Mouse (Mus musculus) neutrophil, adult 5-6 weeks (primary cell): ENCODE results near the gene Exoc3l2. TPM values are rescaled to one million over a fixed set of nuclear protein-coding genes. Genes with fewer than 3 reads are reported as not detected.
A peak's percentile ranks its signal among the peaks of the same experiment; 100 is the strongest.

Experiments used
- ATAC-seq: fragments of 151-379, 151-347 bp; 2 replicates; pipeline ENCODE4 v1.8.0; 2017; ENCODE audit warnings: mild to moderate bottlenecking, moderate TSS enrichment; ENCODE audit not compliant: insufficient number of reproducible peaks, poor library complexity, low FRiP score, severe bottlenecking; ENCODE audit errors: extremely low read depth
- total RNA-seq: library from RNA; stranded (forward); fragments of 200-1000 nt; gene quantifications from 2 replicates; pipeline ENCODE4 v1.2.3, GENCODE M21; 2017

Exoc3l2 gene
- total RNA-seq, result 0.12 TPM in 1 of 2 replicates, not detected in the other

DNA sequence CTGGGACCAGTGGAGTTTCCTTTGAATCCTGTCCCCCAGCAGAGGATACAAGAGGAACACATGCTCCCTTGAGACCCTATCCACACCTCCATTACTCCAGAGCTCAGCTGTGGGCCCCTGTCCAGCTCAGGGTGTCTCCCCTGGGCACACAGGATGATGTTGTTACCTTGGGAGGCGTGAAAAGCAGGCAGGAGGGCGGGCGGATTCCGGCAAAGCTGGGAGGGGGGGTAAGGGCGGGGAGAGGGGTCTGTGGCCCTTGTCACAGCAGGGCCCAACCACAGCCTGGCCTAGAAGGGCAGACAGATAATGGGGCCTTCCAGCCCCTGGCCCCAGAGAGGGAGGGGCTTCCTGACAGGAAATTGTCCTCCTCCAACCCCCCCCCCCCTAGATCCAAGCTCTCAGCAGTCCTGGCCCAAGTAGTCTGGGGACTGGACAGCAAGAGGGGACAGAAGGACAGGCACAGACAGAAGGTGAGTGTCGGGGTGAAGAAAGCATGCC, at the start of gene Exoc3l2:
Gene Exoc3l2 (plus strand): TSS at position 448 of the 498 bp plus-strand sequence.
- no peak for ATAC-seq

- no peak for ATAC-seq
Measured at GRCm38 (mm10) chr7:19413525-19413924, 49.6 kb upstream of the Exoc3l2 start.

- no peak for ATAC-seq
Measured at GRCm38 (mm10) chr7:19416590-19416989, 46.5 kb upstream of the Exoc3l2 start.

GRCm38 (mm10) chr7:19420121-19420520, 43.0 kb upstream of the Exoc3l2 start:
- ATAC-seq, result no peak

DNA sequence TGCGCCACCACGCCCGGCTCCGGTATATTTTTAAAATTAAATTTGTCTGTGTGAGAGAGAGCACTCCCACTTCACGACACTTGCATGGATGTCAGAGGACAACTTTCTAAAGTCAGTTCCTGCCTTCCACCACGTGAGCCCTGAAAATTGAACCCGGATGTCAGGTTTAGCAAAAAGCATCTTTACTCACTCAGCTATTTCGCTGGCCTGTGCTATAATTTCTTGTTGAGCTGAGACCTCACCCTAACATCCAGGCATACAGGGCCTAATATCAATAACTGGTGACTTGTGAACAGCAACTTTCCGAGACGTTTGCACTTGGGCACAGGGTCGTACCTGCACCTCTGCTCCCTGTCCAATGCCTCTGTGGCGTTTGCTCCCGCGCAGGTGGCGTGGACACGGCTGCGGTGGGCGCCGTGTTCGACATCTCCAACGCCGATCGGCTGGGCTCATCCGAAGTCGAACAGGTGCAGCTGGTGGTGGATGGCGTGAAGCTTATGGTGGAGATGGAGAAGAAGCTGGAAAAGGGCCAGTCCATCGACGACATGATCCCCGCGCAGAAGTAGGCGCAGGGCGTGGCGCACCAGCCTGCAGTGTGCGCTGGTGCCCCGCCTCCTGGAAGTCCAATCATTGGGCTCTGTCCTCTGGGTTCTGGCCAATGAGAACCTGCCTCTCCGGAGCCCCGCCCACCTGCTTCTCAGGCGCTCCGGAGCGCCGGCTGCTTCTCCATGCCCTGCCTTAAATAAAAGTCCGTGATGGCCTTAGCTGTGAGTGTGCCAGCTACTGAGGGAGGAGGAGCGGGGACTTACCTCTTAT, 42.1 kb upstream of the Exoc3l2 start:
- peak; percentile 85 for ATAC-seq

DNA sequence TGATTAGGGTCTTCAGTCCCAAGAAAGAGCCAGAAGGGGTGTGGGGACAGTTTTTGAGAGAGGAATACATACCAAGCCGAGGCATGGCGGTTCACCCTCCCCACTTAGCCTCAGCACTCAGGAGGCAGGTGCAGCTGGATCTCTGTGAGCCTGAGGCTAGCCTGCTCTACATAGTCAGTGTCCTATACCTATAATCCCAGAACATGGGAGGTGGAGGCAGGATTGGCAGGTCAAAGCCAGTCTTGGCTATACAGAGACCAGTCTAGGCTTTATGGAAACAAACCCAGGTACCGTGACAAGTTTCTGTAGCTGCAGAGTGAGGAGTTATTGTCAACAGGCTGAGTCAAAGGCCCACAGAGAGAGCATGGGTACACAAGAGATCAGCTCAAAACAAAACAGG, 40.0 kb upstream of the Exoc3l2 start:
- ATAC-seq, result no peak

- no peak for ATAC-seq
Measured at GRCm38 (mm10) chr7:19424051-19424450, 39.1 kb upstream of the Exoc3l2 start.

- no peak for ATAC-seq
Measured at GRCm38 (mm10) chr7:19426349-19426748, 36.8 kb upstream of the Exoc3l2 start.

DNA sequence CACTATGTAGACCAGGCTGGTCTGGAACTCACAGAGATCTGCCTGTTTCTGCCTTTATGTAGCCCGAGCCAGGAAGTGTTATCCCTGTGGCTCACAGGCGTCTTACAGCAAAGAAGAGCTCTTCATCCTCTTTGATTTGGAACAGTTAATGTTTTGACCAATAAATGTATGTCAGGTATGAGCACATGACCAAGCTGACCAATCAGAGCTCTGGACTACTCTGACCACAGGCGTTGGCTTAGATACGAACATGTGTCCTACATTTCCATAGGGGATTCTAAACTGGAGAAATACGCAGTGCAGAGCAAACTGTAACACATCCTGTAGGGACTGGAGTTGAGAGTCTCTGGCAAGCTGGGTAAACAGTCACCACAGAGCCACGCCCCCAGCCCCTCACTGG, 36.2 kb upstream of the Exoc3l2 start:
- ATAC-seq, result no peak

DNA sequence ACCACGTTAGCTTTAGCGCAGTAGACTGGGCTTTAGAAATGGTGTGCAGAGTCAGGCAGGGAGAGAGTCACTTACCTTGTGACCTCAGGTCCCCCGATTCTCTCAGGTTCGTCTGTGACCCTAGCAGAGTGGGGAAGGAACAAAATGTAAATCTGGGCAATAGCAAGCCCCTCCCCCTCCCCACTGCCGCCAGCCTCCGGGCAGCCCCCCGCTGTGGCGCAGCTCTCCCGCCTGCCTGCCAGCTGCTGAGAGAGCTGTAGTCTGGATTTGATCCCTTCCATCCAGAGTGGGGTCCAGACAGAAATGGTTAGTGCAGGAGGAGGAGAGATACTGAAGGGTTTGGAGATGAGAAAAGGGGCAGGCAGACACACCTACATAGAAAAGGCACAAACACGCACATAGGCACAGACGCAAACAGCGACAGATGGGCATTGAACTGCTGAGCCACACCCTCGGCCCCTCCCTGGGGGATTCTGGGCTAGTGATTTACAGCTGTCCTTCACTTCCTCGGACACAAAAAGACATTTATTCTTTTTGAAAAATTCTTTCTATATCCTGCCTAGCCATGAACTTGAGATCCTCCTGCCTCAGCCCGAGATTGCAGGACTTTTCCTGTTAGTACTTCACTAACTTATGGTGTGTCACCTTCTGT, 35.0 kb upstream of the Exoc3l2 start:
- ATAC-seq, result no peak

DNA sequence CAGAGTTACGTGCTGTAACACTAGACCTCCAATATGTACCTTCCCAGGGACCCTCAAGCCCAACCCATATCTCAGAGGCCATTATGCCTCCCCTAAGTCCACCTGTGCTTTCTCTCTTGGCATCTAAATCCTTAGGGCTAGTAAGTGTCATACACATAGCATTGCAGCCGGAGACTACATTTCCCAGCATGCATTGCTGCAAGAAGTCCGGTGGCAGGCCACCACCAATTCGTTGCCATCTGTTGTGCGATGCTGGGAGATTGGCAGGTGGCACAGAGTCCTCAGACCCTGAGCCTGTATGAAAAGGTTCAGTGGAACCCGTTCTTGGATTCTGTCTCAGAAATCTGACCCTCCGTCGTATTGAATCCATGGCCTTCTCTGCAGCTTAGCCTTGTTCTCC, 33.4 kb upstream of the Exoc3l2 start:
- ATAC-seq, result no peak

DNA sequence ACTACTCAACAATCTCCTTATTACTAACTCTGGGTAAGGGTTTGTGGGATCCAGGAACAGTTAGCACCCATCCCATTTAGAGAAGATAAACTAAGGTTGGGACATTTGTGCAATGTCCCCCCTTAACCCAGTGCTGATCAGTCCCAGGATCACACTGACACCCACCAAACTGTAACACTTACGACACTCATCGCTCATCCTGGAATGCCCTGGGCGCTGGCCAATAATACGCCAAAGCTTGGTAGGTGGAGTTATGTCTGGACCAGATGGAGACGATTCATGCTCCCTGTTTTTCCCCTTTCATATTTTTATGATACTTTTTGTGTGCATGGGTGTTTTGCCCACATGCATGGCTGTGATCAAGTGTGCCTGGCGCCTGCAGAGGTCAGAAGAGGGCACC, 32.7 kb upstream of the Exoc3l2 start:
- no peak for ATAC-seq

DNA sequence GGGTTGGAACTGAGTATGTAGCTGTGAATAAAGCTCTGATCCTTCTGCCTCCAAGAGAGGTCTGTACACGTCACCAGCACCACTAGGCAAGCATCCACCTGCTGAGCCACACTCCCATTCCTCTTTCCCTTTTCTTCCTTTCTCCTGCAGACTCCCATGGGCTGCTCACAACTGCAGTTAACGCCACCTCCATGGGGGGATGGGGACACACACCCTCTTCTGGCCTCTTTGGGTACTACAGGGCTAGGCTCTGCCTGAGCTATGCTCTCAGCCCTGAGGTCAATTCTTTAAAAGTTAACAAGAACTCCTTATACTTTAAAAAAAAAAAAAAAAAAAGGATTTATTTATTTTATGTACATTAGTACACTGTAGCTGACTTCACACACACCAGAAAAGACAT, 30.7 kb upstream of the Exoc3l2 start:
- ATAC-seq, result no peak

- ATAC-seq, result no peak
Measured at GRCm38 (mm10) chr7:19436276-19436675, 26.9 kb upstream of the Exoc3l2 start.

- ATAC-seq, result no peak
Measured at GRCm38 (mm10) chr7:19437048-19437447, 26.1 kb upstream of the Exoc3l2 start.

DNA sequence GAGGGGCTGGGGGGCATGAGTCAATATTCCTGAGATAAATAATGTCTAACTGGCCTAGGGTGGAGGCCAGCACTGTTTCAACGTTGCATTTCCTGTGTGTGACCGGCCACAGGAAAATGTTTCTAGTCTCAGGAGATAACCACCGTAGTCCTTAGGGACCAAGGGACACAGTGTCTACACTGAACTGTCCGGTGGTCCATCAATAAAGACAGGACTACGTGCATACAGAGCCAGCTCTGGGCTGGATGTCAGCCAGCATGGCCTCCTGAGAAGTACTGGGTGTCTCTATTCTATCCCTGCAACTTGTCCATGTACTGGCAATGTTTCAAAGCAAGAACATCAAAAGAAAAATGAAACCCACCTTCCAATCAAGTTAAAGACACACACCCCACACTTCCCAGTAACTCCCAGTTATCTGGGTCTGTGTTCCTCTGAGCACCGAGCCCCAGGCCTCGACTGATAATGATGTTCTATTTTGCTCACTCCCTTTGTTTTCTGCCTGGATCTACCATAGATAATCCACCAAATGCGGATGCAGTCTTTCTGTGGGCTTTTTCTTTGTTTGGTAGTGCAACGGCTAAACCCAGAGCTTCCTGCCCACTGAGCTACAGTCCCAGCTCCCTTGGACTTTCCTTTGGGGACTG, 21.6 kb upstream of the Exoc3l2 start:
- ATAC-seq, result no peak

DNA sequence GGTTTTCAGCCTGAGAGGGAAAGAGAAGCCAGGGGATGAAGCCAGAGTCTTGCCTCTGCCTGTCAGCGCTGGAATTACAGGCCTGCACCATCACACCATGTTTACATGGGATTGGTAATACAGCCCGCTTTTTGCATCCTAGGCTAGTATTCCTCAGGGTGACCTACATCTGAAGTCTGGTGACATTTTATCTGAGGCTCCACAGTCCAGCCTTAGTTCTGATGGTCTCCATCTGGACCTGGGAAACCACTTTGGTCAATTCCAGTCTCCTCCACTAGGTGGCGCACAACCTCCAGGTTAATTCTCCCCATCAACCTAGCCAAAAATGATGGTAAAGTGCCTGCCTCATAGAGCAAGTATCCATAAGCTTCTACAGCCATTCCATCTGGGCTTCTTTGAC, 19.8 kb upstream of the Exoc3l2 start:
- ATAC-seq, result peak; percentile 54

DNA sequence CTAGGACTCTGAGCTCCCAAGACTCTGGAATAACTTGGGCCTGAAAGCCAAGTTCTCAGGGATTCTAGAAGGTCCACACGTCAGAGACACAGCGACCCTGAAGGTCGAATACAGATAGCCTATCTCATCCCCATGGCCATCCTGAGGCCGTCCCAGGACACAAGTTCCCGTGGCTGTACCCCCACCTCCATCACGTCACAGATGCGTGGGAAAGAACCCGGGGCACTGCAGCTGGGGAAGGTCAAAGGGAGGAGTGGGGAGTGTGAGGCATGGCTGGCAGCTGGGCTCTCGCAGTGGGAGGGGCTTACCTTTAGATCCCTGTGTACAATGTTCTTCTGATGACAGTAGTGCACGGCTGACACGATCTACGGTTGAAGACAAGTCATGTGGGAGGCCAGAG, 18.3 kb upstream of the Exoc3l2 start:
- no peak for ATAC-seq

DNA sequence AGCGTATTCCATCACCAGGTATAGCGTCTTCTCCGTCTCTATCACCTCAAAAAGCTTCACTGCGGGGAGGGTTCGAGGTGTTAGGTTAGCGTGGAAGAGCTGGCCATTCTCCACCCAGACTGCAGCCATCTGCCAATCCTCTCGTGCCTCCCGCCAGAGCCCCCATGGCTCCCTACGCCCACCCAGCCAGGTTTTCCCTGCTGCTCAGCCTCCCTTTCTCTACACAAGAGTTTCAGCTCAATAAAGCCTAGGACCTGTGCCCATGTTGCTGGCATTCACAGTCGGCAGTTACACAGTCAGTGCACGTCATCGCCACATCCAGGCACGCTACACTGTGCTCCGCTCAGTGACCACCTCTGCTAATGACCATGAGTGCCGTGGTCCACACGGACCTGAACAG, 15.4 kb upstream of the Exoc3l2 start:
- no peak for ATAC-seq

GRCm38 (mm10) chr7:19449165-19449564, 14.0 kb upstream of the Exoc3l2 start:
- ATAC-seq, result no peak
